Mouse (Mus musculus) cerebellum, adult 9-10 months (tissue): Measurements from ENCODE around the gene Eogt.

Source experiments
- DNase-seq: peaks from one replicate; pipeline ENCODE4 v3.0.0; 2022

Gene Eogt

DNA sequence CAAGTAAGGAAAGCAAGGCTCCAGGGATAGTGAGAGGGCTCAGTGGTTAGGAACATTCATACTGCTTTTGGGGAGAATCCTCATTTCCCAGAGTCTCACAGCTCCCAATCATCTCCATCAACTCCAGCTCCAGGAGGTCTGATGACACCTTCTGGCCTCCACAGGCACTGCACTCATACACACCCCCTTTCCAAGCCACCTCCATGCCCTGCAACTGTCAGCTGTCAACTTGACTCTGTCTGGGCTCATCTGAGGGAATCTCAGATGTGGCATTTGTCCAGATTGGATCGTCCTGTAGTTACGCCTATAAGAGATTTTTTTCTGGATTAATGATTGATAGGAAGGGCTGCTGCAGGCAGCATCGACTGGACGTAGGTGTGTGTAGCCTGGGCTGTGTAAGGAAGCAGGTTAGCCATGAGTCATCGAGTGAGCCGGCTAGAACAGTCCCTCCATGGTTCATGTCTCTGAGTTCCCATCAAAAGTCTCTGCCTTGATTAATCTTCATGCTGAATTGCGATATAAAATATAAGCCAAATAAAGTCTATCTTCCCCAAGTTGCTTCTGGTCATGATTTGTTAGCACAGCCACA lies 44.6 kb downstream of the Eogt start:
- no peak for DNase-seq

DNA sequence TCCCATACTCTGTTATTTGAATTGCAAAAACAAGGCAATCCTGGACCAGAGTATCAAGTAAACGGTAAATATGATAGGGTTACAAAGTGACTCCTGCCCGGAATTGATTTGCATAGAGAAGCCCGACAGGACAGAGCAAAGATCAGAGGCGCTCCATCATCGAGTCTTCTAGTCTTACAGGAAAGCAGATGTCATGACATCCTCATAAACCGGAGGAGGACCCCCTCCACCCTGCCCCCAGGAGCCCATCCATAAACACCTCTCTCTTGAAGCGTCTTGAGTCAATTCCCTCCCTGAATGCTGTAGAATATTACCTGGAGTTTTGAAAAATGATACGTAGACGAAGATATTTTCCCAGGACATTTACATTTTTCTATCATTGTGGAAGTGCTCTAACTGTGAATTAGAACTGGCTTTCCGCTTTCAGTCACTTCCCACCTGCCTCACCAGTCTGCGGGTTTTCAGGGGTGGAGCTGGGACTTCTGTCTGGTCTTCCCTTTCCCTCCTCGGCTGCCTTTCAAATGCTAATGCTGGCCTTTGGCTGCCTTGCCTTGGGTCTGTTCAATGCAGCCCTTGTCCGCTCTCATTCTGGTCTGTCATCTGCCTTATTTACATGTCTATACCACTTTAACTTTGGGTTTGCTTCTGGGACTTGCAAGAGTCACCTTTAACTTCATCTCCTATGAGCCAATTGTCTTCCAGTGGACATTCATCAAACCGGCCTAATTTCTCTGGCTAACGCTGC lies 46.9 kb downstream of the Eogt start:
- no peak for DNase-seq

DNA sequence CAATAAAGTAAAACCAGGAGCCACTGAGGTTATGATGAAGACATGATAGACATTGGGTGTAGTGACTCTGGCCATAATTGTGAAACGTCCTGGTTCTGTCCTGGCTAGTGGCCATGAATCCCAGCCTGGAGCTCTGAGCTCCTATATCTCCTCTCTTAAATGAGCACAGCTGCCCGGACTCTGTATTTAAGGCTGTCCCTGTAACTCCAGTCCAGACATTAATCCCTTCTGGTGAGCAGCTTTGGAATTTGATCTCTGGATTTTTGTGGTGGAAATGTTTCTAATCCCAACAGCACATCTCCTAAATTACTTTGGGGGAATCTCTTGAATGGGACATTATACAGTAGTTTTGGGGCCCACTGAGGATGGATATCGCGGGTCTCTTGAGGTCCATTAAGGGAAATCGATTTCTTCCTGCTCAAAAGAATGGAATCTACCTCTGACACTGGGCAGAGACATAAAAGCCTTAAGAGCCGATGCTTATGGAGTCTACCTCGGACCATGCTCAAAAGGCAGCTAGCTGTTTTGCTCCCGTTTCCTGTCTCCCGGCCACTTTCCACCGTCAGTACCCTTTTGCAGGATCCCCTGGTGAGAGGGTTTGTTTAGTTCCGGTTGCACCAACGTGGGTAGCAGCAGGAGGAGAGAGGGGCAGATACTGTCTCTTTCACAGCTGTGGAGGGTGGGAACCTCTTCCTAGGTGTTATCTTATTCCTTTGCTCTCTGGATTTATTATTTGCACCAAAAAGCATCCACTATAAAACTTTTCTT lies 47.6 kb downstream of the Eogt start:
- no peak for DNase-seq

DNA sequence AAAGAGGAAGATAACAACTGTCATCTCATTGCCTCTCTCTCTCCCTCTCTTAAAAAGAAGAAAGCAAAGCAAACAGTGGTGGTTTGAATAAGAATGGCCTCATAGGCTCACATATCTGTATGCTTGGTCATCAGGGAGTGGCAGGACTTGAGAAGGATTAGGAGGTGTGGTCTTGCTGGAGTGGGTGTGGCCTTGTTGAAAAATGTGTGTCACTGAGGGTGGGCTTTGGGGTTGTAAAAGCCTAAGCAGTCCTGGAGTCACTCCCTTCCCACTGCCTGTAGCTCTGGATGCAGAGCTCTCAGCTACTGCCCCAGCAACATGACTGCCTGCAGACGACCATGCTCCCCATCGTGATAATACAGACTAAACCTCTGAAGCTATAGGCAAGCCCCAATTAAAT lies 66.6 kb downstream of the Eogt start:
- DNase-seq: no peak

DNA sequence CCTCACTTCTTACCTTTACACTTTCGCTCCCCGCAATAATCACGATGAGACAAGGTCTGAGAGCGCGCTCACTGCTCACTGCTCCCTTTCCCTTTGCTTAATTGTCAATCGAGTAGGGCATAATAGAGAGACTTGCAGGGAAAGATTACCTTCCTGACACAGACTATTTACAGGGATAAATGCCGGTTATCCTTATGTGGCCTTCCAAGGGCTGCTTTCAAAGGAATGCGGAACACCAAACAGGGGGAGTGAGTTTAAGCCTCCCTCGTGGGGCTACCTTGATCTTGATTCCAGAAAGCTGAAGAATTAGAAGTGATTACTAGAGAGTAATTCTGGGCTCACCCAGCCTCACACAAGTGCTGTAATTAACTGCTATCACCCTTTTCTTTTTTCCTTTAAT lies 69.0 kb downstream of the Eogt start:
- DNase-seq: no peak

DNA sequence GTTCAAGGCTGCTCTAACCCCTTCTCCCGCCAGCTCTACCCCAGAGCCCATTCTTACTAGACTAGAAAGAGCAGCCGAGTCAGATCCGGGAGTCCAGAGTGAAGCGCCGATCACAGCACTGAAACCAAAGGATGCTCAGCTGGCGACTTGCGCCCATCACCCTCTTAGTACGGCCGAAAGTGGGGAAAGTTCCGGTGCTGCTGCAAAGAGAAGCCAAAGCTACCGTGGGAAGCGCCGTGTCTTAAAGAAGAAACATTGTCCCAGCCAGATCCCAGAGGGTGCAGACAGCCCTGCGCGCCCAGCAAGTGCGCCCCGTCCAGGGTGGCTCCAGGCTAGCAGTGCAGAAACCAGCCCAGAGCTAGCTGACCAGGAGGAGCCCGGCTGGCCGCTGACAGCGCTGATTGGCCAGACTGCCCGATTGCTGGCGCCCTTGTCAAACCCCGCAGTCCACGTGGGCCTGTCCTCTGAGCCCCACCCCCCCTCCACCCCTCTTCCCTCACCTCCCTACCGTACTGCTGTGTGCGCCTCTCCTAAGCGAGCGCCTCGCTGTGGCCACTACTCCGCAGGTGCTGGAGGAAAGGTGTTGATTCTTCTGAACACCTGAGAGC lies 88.8 kb downstream of the Eogt start, which contains the start of gene Fam19a4:
Gene Fam19a4 (minus strand): TSS at position 340 of the 608 bp plus-strand sequence.
- no peak for DNase-seq
